Mouse (Mus musculus): Measurements from ENCODE around the gene Fos.

The Fos gene

GRCm38 (mm10) chr12:85459820-85460219 lies 13.9 kb upstream of the Fos start:
- in situ Hi-C loops (cut with MboI, MseI), result loop anchor here (25.0 kb wide), 1 partner anchor 1402 kb away; no protein-coding TSS in a partner anchor

DNA sequence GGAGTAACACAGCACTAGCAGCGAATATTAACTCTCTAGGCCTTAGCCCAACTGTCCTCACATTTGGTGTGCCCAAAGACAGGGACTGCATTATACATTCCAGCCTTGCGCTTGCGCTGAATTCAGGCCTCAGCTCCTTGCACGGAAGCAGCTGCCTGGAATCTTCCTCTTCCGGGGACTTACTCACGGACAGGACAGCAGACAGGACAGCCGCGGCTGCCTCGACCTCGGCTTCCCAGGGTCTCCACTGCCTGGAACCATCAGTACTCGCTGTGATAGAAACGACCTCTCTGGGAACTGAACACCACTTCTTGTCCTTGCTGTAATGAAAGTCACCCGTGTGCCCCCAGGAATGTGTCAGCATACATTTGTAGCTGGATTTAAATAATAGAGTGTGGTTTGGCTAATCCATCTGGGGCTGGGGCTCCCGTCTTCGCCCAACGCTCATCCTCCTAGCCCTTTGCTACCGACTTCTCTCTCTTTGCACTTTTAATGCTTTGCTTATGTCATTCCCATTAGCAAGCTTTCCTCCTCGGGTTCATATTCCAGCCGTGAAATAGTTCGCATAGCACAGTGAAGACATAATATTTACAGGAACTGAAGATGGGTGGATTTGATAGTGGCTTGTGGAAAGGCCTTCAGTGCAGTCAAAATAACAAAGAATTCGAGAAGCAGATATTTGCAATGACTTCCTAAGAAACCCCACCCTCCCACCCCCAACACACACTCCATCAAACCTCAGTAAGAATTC lies 11.6 kb upstream of the Fos start:
- in situ Hi-C loops (cut with MboI, MseI), result loop anchor here (25.0 kb wide), 1 partner anchor 1400 kb away; no protein-coding TSS in a partner anchor

GRCm38 (mm10) chr12:85462802-85463201 lies 10.9 kb upstream of the Fos start:
- in situ Hi-C loops (cut with MboI, MseI), result loop anchor here (25.0 kb wide), 1 partner anchor 1399 kb away; no protein-coding TSS in a partner anchor

- in situ Hi-C loops (cut with MboI, MseI), result loop anchor here (25.0 kb wide), 1 partner anchor 1398 kb away; no protein-coding TSS in a partner anchor
These were observed 9.3 kb upstream of the Fos start for GRCm38 (mm10) chr12:85464431-85464830.

GRCm38 (mm10) chr12:85464902-85465301 lies 8.8 kb upstream of the Fos start:
- in situ Hi-C loops (cut with MboI, MseI), result loop anchor here (5.0 to 25.0 kb wide), 2 partner anchors 343 to 1397 kb away; no protein-coding TSS in a partner anchor

DNA sequence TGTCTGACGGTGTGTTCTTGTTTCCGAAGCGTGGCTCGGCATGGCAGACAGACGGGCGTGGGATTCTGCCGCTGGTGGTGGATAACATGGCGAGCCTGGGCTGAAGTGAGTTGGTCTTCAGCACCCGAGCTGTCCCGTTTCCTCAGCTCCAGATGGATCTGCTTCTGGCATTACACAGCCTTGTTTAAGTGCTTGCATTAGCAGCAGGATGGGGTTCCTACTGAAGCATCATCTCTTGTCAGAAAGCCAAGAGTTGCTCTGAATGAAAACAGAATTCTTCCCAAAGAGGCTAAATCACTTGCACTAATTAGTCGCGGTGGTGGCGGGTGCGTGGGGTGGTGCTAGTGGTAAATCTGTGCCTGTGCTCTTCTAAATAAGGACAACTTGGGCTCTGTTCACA lies 5.8 kb upstream of the Fos start:
- in situ Hi-C loops (cut with MboI, MseI), result loop anchor here (5.0 to 25.0 kb wide), 2 partner anchors 346 to 1394 kb away; no protein-coding TSS in a partner anchor

DNA sequence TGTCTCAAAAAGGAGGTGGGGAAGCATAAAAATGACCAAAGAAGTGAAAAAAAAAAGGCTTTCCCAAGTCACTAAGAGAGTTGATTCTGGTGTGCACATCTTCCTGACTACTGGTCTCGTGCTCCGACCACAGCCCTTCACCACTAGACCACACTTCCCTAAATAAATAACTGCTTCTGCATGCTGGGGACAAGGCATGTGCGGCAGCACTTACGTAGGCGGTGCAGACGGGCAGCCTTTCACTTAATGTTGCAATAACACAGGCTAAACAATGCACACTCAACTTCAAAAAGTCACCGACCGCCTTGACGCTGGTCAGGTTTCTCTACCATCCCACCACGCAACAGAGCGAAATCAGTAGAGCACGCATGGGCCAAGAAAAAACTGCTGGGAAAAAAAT lies 5.0 kb upstream of the Fos start:
- in situ Hi-C loops (cut with MboI, MseI), result loop anchor here (5.0 to 25.0 kb wide), 2 partner anchors 346 to 1394 kb away; no protein-coding TSS in a partner anchor

DNA sequence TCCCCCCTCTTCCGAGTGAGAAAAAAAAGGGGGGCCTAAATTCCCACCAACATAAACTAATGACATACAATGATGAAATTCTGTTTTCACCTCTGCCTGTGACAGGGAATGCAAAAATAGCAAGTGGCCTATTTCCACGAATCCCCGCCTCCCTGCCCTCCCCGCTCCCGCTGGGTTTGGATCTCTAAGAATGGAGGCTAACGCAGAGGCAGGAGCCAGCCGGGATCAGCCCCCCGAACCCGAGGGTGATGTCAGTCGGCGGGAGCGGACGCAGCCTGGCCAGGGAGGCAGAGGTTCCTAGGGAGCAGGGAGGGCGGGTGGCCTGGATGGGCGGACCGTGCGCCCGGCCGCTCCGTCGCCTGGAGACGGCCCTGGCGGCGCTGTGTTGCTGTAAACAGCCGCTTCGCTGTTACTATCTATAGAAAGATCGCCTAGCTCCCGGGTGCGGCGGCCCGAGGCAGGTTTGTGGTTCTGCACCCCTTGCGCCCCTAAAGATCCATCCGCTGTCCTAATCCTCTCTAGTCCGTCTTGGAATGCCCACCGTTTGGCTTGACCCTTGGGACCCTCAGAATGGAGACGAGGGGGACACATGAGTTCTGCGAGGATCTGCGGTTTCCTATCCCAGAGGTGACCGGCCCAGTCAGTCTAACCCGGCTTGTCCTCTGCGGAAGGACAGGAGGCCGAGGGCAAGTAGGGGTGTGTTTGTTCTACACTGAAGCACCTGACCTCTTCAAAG lies 1.6 kb upstream of the Fos start:
- in situ Hi-C loops (cut with MboI, MseI), result loop anchor here (5.0 to 25.0 kb wide), 3 partner anchors 100 to 1390 kb away; partner anchors contain the start of genes Tmed10 and Ylpm1

DNA sequence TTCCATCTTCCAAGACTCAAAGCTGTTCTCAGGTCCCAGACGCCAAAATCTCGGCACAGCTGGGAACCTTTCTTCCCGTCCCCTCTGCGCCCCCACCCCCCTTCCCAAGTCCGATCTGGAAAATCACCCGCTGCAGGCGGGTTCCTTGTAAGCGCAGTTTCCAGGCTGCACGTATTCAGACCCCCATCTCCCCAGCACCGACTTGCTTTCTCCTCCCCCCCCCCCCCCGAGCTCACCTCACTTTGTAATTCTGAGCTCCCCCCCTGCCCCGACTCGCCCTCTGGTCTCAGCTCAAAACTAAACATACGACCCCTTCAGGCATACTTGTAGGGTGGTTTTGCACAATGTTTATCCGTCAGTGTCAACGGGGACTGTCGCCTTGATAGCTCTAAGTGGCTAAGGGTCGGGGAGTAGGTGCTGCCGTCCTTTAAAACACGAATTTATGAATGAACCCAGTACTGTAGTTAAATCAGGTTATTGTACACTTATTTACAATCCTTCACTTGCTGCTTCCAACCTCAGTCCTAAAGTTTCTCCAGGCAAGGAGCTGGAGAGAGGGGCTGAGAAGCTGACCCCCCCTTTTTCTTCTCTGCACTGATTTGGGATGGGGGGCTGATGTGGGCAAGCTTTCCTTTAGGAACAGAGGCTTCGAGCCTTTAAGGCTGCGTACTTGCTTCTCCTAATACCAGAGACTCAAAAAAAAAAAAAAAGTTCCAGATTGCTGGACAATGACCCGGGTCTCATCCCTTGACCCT lies 857 bp upstream of the Fos start:
- in situ Hi-C loops (cut with MboI, MseI), result loop anchor here (5.0 to 25.0 kb wide), 3 partner anchors 101 to 1389 kb away; partner anchors contain the start of genes Tmed10 and Ylpm1

DNA sequence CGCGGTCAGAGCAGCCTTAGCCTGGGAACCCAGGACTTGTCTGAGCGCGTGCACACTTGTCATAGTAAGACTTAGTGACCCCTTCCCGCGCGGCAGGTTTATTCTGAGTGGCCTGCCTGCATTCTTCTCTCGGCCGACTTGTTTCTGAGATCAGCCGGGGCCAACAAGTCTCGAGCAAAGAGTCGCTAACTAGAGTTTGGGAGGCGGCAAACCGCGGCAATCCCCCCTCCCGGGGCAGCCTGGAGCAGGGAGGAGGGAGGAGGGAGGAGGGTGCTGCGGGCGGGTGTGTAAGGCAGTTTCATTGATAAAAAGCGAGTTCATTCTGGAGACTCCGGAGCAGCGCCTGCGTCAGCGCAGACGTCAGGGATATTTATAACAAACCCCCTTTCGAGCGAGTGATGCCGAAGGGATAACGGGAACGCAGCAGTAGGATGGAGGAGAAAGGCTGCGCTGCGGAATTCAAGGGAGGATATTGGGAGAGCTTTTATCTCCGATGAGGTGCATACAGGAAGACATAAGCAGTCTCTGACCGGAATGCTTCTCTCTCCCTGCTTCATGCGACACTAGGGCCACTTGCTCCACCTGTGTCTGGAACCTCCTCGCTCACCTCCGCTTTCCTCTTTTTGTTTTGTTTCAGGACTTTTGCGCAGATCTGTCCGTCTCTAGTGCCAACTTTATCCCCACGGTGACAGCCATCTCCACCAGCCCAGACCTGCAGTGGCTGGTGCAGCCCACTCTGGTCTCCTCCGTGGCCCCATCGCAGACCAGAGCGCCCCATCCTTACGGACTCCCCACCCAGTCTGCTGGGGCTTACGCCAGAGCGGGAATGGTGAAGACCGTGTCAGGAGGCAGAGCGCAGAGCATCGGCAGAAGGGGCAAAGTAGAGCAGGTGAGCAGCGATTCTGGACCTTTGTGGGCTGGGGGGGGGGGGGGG lies 875 bp downstream of the Fos start:
- in situ Hi-C loops (cut with MboI, MseI), result loop anchor here (5.0 to 25.0 kb wide), 3 partner anchors 102 to 1388 kb away; partner anchors contain the start of genes Tmed10 and Ylpm1

DNA sequence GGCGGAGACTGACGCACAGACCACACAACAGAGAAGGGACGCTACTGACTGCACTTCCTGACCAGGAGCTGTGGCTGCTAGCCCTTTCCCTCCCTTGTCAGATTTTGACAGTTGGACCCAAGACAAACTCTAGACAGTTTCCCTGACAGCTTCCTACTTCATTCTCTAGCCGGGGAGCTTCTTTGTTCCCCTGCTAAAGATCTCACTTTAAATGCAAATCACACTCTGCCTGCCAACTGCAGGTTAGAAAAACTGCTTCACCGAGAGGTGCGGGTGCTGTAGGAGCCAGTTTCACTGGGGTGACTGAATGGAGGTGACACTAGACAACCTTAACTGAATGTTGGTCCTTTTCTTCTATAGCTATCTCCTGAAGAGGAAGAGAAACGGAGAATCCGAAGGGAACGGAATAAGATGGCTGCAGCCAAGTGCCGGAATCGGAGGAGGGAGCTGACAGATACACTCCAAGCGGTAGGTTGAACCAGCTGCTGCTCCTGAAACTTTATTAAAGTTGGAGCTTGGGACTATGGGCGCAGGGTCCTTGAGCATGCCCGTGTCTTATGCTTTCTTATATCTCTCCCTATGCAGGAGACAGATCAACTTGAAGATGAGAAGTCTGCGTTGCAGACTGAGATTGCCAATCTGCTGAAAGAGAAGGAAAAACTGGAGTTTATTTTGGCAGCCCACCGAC lies 1.7 kb downstream of the Fos start:
- in situ Hi-C loops (cut with MboI, MseI), result loop anchor here (10.0 kb wide), 1 partner anchor 481 kb away; the partner anchor contains the start of gene Ylpm1

DNA sequence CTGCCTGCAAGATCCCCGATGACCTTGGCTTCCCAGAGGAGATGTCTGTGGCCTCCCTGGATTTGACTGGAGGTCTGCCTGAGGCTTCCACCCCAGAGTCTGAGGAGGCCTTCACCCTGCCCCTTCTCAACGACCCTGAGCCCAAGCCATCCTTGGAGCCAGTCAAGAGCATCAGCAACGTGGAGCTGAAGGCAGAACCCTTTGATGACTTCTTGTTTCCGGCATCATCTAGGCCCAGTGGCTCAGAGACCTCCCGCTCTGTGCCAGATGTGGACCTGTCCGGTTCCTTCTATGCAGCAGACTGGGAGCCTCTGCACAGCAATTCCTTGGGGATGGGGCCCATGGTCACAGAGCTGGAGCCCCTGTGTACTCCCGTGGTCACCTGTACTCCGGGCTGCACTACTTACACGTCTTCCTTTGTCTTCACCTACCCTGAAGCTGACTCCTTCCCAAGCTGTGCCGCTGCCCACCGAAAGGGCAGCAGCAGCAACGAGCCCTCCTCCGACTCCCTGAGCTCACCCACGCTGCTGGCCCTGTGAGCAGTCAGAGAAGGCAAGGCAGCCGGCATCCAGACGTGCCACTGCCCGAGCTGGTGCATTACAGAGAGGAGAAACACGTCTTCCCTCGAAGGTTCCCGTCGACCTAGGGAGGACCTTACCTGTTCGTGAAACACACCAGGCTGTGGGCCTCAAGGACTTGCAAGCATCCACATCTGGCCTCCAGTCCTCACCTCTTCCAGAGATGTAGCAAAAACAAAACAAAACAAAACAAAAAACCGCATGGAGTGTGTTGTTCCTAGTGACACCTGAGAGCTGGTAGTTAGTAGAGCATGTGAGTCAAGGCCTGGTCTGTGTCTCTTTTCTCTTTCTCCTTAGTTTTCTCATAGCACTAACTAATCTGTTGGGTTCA lies 2.5 kb downstream of the Fos start:
- in situ Hi-C loops (cut with MboI, MseI), result loop anchor here (10.0 kb wide), 1 partner anchor 481 kb away; the partner anchor contains the start of gene Ylpm1

GRCm38 (mm10) chr12:85477219-85477618 lies 3.5 kb downstream of the Fos start:
- in situ Hi-C loops (cut with MboI, MseI), result loop anchor here (10.0 kb wide), 1 partner anchor 482 kb away; the partner anchor contains the start of gene Ylpm1

DNA sequence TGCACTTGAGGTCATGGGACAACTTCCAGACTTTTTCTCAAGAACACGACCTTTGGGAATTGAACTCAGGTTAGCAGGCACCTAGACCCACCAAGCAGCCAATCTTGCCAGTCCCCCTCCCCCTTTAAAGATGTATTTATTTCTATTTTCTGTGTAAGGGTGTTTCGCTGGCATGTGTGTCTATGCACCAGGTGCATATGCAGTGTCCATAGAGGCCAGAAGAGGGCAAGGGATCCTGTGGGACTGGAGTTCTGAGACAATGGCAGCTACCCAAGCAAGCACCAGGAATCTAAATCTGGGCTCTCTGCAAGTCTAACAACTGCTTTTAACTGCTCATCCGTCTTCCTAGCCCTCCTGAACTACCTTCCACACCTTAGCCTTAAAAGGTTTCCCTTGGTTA lies 4.1 kb downstream of the Fos start:
- in situ Hi-C loops (cut with MboI, MseI), result loop anchor here (10.0 kb wide), 1 partner anchor 483 kb away; the partner anchor contains the start of gene Ylpm1

DNA sequence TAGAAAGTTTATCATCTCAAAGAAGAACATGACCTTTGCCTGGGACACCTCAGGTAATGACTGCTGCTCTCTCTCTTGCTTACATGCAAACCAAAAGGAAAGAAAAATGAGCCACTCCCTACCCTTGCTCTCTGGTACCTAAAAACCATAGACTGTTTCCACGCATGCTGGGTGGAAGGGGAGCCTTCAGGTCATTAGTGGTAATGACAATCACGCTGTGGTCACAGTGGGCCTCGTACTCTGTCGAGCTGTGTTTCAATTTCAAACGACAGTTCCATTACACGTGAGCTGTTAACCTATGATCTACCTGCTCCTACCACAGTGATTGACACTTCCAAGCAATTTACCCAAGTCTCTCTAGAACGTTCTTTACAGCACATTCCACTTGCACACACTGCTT lies 5.0 kb downstream of the Fos start:
- in situ Hi-C loops (cut with MboI, MseI), result loop anchor here (10.0 kb wide), 1 partner anchor 484 kb away; the partner anchor contains the start of gene Ylpm1

DNA sequence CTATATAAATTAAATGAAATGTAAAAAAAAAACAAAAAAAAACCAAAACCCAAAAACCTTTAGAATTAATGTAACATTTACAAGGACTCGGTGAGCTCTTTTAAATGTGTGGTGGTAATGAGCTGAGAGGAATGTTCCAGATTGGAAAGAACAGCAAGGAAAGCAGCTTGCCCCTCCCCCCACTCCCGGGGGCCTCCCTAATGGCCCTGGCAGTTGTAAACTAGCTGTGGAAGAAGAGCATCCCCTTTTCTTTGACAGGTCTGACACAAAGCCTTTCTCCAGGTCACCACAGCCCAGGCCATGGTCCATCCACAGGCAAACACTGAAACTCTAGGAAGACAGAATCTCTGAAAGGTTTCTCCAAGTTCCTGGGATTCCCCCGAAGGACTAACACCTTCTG lies 5.5 kb downstream of the Fos start:
- in situ Hi-C loops (cut with MboI, MseI), result loop anchor here (10.0 kb wide), 1 partner anchor 484 kb away; the partner anchor contains the start of gene Ylpm1

DNA sequence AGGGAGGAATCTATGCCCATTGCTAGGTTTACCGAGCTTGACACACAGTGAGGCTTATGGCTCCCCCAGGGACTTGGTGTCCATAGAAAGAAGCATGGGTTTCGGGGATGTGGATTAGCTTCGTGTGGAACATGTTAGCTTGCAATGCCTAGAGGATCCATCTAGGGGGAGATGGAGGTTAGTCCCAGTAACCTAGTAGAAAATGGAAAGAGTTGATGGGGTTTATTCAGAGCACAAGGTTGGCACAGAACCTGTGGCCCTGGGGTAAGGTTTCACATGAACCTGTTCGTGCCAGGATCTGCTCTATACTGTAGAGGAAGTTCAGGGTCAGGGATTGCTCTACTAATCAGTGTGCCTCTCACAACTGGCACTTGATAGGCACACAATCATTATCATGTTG lies 9.5 kb downstream of the Fos start:
- in situ Hi-C loops (cut with MboI, MseI), result loop anchor here (5.0 kb wide), 1 partner anchor 141 kb away; no protein-coding TSS in a partner anchor

DNA sequence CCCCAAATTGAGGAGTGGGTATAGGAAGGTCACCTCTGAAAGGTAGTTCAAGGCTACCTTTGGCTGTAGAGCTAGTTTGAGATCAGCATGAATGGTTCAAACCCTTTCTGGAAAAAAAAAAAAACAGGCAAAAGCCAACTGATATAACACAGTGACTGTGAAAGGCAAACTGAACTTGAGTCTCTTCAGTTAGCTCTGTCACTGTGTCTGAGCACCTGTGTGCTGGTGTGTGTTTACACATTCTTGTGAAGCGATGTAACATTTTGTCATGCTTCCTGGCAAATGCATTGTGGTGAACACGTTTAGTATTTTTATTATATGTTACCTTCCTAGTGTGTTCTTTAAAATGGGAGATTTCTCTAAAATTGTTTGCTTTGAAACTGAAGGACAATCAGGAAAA lies 11.0 kb downstream of the Fos start:
- in situ Hi-C loops (cut with MboI, MseI), result loop anchor here (5.0 kb wide), 1 partner anchor 142 kb away; no protein-coding TSS in a partner anchor
